Mouse (Mus musculus) lung, adult 2 months (tissue): ENCODE measurements around the gene Fgf11.

Source experiments
- CTCF ChIP-seq: fragments of 200-500 bp; IDR thresholded peaks from 2 replicates; pipeline ENCODE4 v1.5.1; 2011; ENCODE audit warnings: mild to moderate bottlenecking, low read length, control low read depth; ENCODE audit not compliant: insufficient read depth
- POLR2A ChIP-seq: fragments of 200-500 bp; IDR thresholded peaks from 2 replicates; pipeline ENCODE4 v1.6.1; 2011; ENCODE audit warnings: low read depth, mild to moderate bottlenecking, control low read depth, low read length, borderline replicate concordance; ENCODE audit errors: extremely low read depth

- peak; percentile 81; the same call in 1 of the 2 replicates for TF ChIP-seq POLR2A
- no peak for TF ChIP-seq CTCF
Observed at GRCm38 (mm10) chr11:69784793-69785272, 16.8 kb downstream of the Fgf11 start.
